Mouse (Mus musculus) thymus, adult 2 months (tissue): ENCODE measurements at regions not wholly inside any gene's neighbourhood (a gene's known extent, or its start where the extent isn't known, plus 50 kb on each side); places are given as distances from the start of the nearest gene placed in this dataset.

Experiments
- CTCF ChIP-seq: fragments of 200-500 bp; IDR thresholded peaks from 2 replicates; pipeline ENCODE4 v1.5.1; 2012; ENCODE audit warnings: mild to moderate bottlenecking, control low read depth, low read length, moderate library complexity, borderline replicate concordance; ENCODE audit not compliant: control insufficient read depth, poor library complexity, insufficient read depth; ENCODE audit errors: extremely low read depth
- POLR2A ChIP-seq: fragments of 200-500 bp; IDR thresholded peaks from 2 replicates; pipeline ENCODE4 v1.6.1; 2012; ENCODE audit warnings: mild to moderate bottlenecking, low read length, control low read depth, moderate library complexity; ENCODE audit not compliant: control insufficient read depth, poor library complexity, insufficient read depth; ENCODE audit errors: extremely low read depth

DNA sequence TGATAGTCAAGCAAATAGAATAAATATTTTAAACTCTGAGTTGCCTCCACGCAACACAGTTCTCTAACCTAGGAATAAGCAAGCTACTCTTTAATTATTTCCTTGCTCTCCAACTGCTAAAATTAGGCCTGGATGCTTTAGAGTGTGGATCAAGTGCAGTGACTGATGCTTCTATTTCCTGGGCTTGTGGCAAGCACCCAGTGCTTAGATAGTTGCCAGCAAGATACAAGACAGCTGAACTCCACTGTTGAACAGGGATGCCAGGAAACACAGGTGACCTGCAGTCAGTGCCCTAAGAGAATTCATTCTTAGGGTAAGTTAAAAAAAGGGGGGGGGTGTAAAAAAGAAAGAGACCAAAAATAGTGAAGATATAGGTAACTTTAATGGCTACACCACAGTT, 306.7 kb downstream of the Hlx start:
- TF ChIP-seq CTCF (no peak), POLR2A (no peak)
